Mouse (Mus musculus) megakaryocyte, embryonic 14.5 days (primary cell): ENCODE results near the gene Abl2.

Source experiments
- FLI1 ChIP-seq: IDR thresholded peaks from 2 replicates; pipeline ENCODE4 v1.6.1; 2012; ENCODE audit warnings: low read length, inconsistent platforms, mixed read lengths
- GATA1 ChIP-seq: IDR thresholded peaks from 3 replicates; pipeline ENCODE4 v1.6.1; 2012; ENCODE audit warnings: mixed read lengths, low read length, inconsistent platforms, borderline replicate concordance

DNA sequence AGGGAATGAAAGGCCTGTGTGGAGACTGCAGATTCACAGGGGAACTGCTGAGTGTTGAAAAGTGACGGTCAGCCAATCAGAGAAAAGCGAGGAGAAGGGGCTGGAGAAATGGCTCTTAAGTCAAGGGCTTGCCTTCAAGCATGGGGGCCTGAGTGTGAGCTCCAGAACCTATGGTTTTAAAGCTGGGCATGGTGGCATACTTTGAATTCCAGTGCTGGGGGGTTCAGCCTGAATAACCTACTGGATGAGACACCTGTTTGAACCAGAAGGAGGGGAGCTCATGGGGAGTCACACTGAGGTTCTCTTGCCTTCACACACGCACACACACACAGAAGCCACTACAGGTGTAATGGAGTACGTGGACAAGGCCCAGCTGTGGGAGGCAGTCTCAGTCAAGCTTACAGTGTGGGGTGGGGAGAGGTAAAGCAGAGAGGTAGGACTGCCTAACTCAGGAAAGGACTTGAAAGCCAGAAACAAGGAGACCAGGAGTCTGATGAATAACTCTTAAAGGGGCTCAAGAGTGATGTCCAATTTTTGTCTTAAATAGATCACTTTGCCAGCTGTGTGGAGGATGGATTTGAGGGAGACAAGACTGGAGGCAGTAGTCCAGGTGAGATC is 61.8 kb downstream of the Abl2 start:
- TF ChIP-seq GATA1 (no peak), FLI1 (no peak)
